Mouse (Mus musculus): ENCODE data around the gene Ap2m1. TPM values are rescaled to one million over a fixed set of nuclear protein-coding genes. Genes with fewer than 3 reads are reported as not detected.

Gene Ap2m1
- polyA plus RNA-seq, 1 experiment: 1,156 TPM

GRCm38 (mm10) chr16:20547423-20547822 is 12.1 kb downstream of the Ap2m1 start:
- Histone ChIP-seq H3K4me1 (ENCODE audit: control insufficient read depth, insufficient read depth, low read length) (no peaks in the 10 kb centered on the region; the same call in 1 of the 2 replicates), H3K27me3 (ENCODE audit: control insufficient read depth, insufficient read depth, low read length) (no peaks in the 10 kb centered on the region), H3K4me3 (replicated peaks; ENCODE audit: insufficient read depth, low read depth, low read length) (no peak overlapping the region), H3K27ac (ENCODE audit: insufficient read depth, low read length) (no peak overlapping the region)
- WGBS: 60% methylated on average over 5 of the region's 5 CpGs
- no peak for DNase-seq
- TF ChIP-seq POLR2A (IDR thresholded peaks at IDR 0.05; ENCODE audit: borderline replicate concordance, insufficient read depth, low read length) (no peak), CTCF (IDR thresholded peaks at IDR 0.05; ENCODE audit: borderline replicate concordance, insufficient read depth, low read depth, low read length) (no peak)

- TF ChIP-seq CTCF (IDR thresholded peaks at IDR 0.05; ENCODE audit: borderline replicate concordance, insufficient read depth, low read depth, low read length): no peak
- peak; percentile 96 for TF ChIP-seq POLR2A (IDR thresholded peaks at IDR 0.05; ENCODE audit: borderline replicate concordance, insufficient read depth, low read length)
- DNase-seq: peak; percentile 98 to 99
- WGBS: under 1% methylated on average over 56 of the region's 56 CpGs
These were observed 13.0 kb downstream of the Ap2m1 start, which contains the start of gene Abcf3 for GRCm38 (mm10) chr16:20548096-20548948. Abcf3 (plus strand) TSS chr16:20548577.

GRCm38 (mm10) chr16:20549161-20549560 is 13.9 kb downstream of the Ap2m1 start:
- H3K27ac ChIP-seq (ENCODE audit: insufficient read depth, low read length): no peak overlapping the region
- H3K4me3 ChIP-seq (replicated peaks; ENCODE audit: insufficient read depth, low read depth, low read length): peak overlapping the region; percentile 84
- WGBS: 49% methylated on average over 9 of the region's 9 CpGs
- no peak for DNase-seq
- H3K27me3 ChIP-seq (ENCODE audit: control insufficient read depth, insufficient read depth, low read length): no peaks in the 10 kb centered on the region
- H3K4me1 ChIP-seq (ENCODE audit: control insufficient read depth, insufficient read depth, low read length): no peaks in the 10 kb centered on the region; the same call in 1 of the 2 replicates
- TF ChIP-seq CTCF (IDR thresholded peaks at IDR 0.05; ENCODE audit: borderline replicate concordance, insufficient read depth, low read depth, low read length) (no peak), POLR2A (IDR thresholded peaks at IDR 0.05; ENCODE audit: borderline replicate concordance, insufficient read depth, low read length) (no peak)

More at GRCm38 (mm10) chr16:20548096-20548948, 13.0 kb downstream of the Ap2m1 start, which contains the start of gene Abcf3:
- peak within 1 kb of the TSS; percentile 11; the same call in 1 of the 2 replicates for H3K27ac ChIP-seq (ENCODE audit: insufficient read depth, low read length)
- H3K4me1 ChIP-seq (ENCODE audit: control insufficient read depth, insufficient read depth, low read length): no peaks in the 10 kb centered on the region; the same call in 1 of the 2 replicates
- H3K4me3 ChIP-seq (replicated peaks; ENCODE audit: insufficient read depth, low read depth, low read length): peak within 1 kb of the TSS; percentile 84
- no peaks in the 10 kb centered on the region for H3K27me3 ChIP-seq (ENCODE audit: control insufficient read depth, insufficient read depth, low read length)

- Histone ChIP-seq H3K4me3 (replicated peaks; ENCODE audit: insufficient read depth, low read depth, low read length) (no peak overlapping the region), H3K27ac (ENCODE audit: insufficient read depth, low read length) (no peak overlapping the region), H3K27me3 (ENCODE audit: control insufficient read depth, insufficient read depth, low read length) (no peaks in the 10 kb centered on the region), H3K4me1 (ENCODE audit: control insufficient read depth, insufficient read depth, low read length) (no peaks in the 10 kb centered on the region; the same call in 1 of the 2 replicates)
- 91% methylated on average over 5 of the region's 5 CpGs for WGBS
- TF ChIP-seq POLR2A (IDR thresholded peaks at IDR 0.05; ENCODE audit: borderline replicate concordance, insufficient read depth, low read length) (no peak), CTCF (IDR thresholded peaks at IDR 0.05; ENCODE audit: borderline replicate concordance, insufficient read depth, low read depth, low read length) (no peak)
- no peak for DNase-seq
These were observed 16.4 kb downstream of the Ap2m1 start for GRCm38 (mm10) chr16:20551691-20552090.

GRCm38 (mm10) chr16:20552594-20552993 is 17.3 kb downstream of the Ap2m1 start:
- no peaks in the 10 kb centered on the region; the same call in 1 of the 2 replicates for H3K4me1 ChIP-seq (ENCODE audit: control insufficient read depth, insufficient read depth, low read length)
- DNase-seq: no peak
- TF ChIP-seq CTCF (IDR thresholded peaks at IDR 0.05; ENCODE audit: borderline replicate concordance, insufficient read depth, low read depth, low read length) (no peak), POLR2A (IDR thresholded peaks at IDR 0.05; ENCODE audit: borderline replicate concordance, insufficient read depth, low read length) (no peak)
- no peak overlapping the region for H3K4me3 ChIP-seq (replicated peaks; ENCODE audit: insufficient read depth, low read depth, low read length)
- WGBS: 87% methylated on average over 1 of the region's 1 CpGs
- H3K27me3 ChIP-seq (ENCODE audit: control insufficient read depth, insufficient read depth, low read length): no peaks in the 10 kb centered on the region
- no peak overlapping the region for H3K27ac ChIP-seq (ENCODE audit: insufficient read depth, low read length)

GRCm38 (mm10) chr16:20555000-20555399 is 19.7 kb downstream of the Ap2m1 start:
- no peak for TF ChIP-seq POLR2A (IDR thresholded peaks at IDR 0.05; ENCODE audit: borderline replicate concordance, insufficient read depth, low read length)
- TF ChIP-seq CTCF (IDR thresholded peaks at IDR 0.05; ENCODE audit: borderline replicate concordance, insufficient read depth, low read depth, low read length): no peak

GRCm38 (mm10) chr16:20557381-20557780 is 22.1 kb downstream of the Ap2m1 start:
- no peak for TF ChIP-seq CTCF (IDR thresholded peaks at IDR 0.05; ENCODE audit: borderline replicate concordance, insufficient read depth, low read depth, low read length)
- no peak for TF ChIP-seq POLR2A (IDR thresholded peaks at IDR 0.05; ENCODE audit: borderline replicate concordance, insufficient read depth, low read length)
- Histone ChIP-seq H3K27ac (ENCODE audit: insufficient read depth, low read length) (no peak overlapping the region), H3K27me3 (ENCODE audit: control insufficient read depth, insufficient read depth, low read length) (no peaks in the 10 kb centered on the region), H3K4me1 (ENCODE audit: control insufficient read depth, insufficient read depth, low read length) (no peaks in the 10 kb centered on the region; the same call in 1 of the 2 replicates), H3K4me3 (replicated peaks; ENCODE audit: insufficient read depth, low read depth, low read length) (no peak overlapping the region)
- no peak for DNase-seq
- 89% methylated on average over 7 of the region's 7 CpGs for WGBS

More at GRCm38 (mm10) chr16:20555000-20555399, 19.7 kb downstream of the Ap2m1 start:
- Histone ChIP-seq H3K27ac (ENCODE audit: insufficient read depth, low read length) (no peak overlapping the region), H3K4me3 (replicated peaks; ENCODE audit: insufficient read depth, low read depth, low read length) (no peak overlapping the region), H3K27me3 (ENCODE audit: control insufficient read depth, insufficient read depth, low read length) (no peaks in the 10 kb centered on the region), H3K4me1 (ENCODE audit: control insufficient read depth, insufficient read depth, low read length) (no peaks in the 10 kb centered on the region; the same call in 1 of the 2 replicates)
- DNase-seq: no peak
- WGBS: 82% methylated on average over 6 of the region's 6 CpGs
